Mouse (Mus musculus) c-Kit-positive CD71-negative TER-119-negative erythroid progenitor cells, embryonic 14.5 days (primary cell): ENCODE results near the gene Kcnma1.

Experiments
- DNase-seq: peaks from one replicate; pipeline ENCODE4 v3.0.0-alpha.2; 2013; ENCODE audit warnings: low read depth

The Kcnma1 gene

DNA sequence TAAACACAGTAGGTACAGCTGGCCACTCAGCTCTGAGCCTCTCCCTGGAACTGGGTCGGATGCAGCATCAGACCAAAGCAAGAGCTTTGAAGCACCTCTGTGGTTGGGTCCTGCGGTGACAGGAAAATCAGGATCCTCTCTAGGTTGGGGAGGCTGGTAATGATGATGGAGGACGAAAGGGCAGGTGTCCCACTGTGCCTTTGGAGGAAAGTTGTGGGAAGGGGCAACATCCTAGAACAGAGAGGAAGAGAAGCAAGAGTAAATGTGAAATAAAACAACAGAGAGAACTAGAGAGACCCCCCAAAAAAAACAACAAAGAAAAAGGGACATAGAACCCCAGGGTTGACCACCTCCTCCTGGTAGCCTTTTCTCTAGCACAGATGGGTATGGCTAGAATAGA is at the start of gene Kcnma1:
TSS of gene Kcnma1 (minus strand) at position 101 of the 400 bp plus-strand sequence.
- DNase-seq = no peak

DNA sequence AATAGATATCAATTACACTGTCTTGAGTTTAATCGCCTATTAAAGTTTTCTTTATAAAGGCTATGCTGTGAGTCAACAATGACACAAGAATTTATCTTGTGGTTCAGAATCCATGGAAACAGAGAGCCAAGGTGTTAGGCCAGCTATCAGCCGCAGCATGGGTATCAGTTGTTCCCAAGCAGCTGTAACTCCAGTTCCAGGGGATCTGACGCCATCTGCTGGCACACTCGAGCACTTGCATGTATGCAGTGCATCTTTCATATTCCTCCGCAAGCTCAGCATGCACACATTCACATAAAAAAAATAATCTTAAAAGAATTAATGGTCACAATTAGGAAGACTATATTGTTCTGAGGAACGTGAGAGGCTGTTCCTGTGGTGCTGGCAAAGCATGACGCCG is 45.5 kb upstream of the Kcnma1 start:
- DNase-seq = no peak

DNA sequence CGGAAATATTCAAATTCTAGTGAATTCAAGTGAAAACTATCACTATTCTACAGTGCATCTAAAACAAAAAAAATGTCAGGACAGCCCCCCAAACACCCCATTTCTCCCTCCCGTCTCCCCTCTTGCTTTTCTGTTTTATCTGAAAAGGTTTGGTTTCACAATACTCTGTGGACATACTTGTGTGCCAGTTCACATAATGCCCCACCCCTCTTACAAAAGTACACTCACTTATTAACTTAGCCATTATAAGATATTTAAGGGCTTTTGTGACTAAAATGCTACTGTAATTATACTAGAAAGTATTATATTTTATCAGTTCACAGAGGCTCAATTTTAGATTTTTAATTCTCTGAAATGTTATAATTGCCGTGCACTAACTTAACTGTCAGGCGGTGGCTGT is 45.0 kb upstream of the Kcnma1 start:
- DNase-seq = no peak

DNA sequence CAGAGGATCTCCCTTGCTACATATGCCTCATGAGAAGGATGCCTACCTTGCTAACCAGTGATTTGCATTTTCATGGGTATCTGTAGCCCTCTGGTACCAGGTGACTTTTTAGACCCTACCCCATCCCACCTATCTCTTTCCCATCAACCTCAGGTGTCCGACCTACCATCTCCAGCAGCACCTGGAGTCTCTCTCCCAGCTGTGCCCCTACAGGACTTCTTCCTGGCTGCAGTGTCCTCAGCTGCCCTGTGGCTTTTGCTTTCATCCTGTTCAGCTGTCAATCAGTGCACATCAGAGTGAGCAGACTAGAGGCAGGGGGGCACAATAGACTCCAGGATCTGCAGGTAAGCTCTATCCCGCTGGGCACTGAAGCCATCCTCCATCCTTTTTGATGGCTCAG is 37.5 kb upstream of the Kcnma1 start:
- no peak for DNase-seq

DNA sequence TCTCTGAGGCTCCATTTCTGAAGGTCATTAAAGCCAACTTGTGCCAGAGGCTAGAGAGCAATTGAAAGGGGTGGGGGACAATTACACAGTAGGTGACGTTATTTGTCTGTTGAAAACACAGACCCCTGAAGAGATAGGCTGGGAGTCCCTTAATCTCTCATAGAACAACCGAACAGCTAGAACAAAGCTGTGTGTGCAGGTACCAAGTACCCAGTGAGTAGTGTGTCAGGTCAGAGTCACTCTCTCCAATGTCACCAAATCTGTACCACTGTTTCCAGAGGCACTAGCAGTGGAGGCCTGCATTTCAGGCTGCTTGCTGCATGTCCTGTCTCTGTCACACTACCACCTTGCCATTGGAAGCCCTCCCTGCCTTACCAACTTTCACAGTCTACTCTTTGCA is 22.3 kb upstream of the Kcnma1 start:
- DNase-seq = no peak

DNA sequence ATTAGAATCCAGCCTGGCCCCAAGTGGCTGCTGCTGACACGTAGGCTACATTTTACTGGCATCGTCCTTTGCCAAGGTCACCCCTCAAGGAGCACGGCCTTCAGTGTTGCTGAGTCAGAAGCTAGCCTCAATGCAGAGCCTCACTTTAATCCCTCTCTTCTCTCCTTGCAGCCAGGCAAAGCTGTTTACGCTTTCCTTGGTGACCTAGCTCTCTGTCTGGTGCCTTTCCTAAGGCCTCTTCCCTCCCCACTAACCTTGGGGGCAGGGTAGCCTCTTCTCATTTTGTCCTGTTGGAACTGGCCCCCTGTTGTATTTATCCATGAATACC is 21.9 kb upstream of the Kcnma1 start:
- no peak for DNase-seq

DNA sequence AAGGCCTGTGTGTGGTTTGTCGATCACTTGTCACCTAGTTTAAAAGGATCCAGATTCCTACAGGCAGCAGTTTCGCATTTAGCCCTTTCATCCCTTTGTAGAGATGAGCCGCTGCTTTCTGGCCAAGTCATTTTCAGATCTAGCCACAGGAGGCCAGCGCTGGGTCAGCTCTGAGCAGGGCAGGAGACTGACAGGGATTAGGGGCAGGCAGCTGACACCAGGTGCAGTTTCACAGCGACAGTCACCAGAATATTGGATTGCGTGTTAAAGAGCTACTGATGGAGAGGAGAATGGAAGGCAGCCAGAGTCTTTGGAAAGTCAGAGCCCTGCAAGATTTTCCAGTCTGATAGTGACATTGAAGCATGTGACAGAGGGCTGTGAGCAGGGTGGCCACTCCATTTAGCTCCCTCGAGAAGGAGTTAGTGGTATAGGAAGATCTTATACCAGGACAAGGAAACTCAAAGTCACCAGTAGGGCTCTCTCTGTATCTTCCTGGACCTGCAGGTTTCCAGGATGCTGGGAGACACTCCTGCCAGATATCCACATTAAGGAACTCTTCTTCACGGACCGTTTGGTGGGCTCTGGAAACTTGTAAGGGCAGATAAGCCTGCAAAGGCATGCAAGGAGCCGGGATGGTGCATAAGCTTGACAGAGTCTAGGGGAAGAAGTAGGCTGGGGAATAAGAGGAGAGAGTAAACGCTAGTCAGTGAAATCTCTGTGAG is 21.4 kb upstream of the Kcnma1 start:
- no peak for DNase-seq

DNA sequence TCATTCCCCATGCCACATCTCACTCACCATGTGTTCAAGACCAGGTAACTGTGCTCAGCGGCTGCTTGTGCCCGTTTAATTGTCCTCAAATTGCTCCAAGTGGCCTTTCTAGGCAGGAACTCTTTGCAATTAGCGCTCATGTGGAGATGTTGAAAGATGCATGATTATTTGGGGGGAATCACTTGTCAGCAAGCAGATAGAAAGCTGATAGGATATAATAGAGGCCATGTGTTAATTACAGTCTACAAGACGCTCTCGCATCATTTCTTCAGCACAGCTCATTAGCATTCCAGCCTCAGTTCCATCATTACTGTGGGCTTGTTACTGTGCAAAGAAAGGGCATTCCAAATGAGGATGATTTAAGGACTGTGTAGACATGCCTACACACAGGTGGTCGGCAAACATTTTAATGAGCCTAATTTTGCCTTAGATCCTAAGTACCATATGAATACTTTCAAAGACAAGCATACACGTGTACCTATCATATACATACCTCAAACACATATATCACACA is 18.6 kb upstream of the Kcnma1 start:
- DNase-seq = no peak

DNA sequence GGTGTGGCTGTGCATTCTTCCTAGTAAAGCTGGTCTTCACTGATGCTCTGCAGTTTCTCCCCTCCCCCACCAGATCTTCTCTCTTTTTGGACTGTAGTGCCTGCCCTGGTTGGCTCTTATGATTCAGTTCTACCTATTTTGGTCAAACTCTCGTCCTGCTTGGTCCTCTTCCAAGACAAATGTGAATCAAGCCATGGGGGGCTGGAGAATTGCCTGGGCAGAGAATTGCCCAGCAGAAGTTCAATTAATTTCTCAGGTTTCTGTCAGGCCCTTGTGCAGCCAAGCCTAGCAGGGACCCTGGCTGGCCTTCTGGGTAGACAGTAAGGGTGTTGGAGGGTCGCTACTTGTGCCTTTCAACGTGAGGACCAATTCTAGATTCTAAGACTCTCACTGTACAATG is 17.9 kb upstream of the Kcnma1 start:
- no peak for DNase-seq

DNA sequence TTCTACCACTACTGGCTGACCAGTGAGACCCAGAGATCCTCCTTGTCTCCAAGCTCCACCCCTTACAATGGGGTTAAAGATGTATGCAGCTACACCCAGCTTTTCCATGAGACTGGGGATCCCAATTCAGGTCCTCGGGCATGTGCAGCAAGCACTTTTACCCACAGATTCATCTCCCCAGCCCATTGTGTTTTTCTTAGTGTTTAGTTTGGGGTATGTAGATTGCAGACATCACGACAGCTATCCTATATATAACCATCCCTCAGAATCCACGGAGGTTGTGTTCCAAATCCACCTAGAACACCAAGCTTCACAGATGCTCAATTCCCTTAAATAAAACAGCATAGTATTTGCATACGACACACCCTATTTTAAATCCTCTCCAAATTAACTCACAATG is 6.4 kb upstream of the Kcnma1 start:
- DNase-seq = no peak

DNA sequence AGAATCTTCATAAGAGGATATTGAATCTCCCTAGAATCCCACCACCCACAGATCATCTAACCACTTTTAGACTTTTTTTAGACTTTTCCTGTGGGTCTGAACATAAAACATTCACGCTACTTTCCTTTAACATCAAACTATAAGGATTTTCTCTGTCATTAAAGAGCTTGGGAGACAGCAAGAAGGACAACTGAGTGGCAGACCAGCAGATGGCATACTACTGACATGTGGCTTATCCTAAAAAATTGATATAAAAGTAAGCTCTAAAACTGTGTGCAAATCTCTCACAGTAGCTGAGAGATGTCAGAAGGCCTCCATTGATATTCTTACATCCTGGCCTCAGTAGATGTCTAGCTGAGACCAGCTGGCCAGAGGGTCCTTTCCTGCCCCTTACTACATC is 4.3 kb downstream of the Kcnma1 start:
- no peak for DNase-seq

DNA sequence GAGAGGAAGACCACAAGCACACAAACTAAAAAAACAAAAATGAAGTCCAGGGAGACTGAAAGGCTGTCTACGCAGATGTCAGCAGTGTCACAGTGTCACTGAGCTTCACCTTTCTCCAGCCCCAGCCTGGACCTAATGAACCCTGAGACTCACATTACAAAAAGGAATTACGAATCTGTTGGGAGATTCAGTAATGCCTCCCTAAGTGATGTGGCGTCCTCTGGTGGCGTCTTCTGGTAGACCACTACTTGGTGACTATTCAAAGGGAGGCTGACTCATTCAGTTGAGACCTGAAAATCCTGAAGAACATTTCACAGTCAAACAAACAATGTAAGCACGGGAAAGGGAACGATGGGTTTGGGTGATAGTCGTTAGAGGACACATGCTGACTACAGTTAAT is 6.0 kb downstream of the Kcnma1 start:
- DNase-seq = peak; percentile 22

DNA sequence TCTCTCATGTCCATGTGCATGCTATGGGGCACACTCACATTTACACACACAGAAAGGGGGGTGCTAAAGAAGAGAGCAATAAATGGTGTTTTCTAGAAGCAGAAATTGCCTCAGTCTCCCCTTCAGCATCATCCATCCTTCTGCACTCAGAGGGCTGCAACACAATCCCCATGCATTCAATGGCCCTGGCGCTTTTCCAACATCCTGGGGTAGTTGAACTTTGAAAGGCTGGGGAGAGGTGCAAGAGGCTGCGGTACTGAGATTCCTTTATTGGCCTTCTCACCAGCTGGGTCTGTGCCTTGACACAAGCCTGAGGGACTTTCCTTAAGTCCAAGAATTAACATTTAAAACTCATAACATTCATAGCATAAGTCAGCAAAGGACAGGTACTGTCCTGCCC is 8.0 kb downstream of the Kcnma1 start:
- DNase-seq = no peak

DNA sequence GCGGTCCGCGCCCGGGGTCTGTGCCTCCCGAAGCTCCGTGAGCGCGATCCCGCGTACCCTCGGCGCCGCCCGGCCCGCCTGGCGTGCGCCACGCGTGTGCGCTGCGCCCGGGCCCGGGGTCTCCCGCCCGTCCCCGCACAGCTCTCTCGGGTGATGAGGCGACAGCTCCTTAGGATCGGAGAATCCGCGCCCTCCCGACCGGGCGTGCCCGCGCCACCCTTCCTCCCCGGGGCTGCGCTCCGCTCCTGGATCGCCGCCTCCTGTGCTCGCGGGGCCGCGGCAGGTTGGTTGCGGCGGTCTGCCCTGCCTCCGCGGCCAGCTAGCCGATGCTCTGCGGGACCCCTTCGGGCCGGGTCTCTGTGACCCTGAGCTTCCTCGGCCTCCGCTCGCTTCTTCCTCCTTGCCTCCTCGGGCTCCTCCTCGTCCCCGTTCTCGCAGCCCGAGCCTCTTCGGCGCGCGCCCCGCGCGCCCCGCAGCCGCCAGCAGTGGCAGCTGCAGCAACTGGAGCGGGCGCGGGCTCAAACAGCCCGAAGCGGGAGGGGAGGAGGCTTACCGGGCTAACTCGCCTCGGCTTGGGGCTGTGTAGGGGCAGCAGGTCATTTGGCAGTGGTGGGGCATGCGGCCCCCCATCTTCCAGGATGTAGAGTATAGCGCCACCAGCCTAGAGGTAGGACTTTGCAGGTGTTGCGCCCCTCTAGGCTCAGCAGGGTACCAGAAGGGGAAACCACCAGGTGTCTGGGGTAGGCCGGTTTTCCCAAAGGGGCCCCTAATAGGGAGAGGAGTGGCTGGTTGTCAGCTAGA is 9.6 kb downstream of the Kcnma1 start:
- DNase-seq = no peak

DNA sequence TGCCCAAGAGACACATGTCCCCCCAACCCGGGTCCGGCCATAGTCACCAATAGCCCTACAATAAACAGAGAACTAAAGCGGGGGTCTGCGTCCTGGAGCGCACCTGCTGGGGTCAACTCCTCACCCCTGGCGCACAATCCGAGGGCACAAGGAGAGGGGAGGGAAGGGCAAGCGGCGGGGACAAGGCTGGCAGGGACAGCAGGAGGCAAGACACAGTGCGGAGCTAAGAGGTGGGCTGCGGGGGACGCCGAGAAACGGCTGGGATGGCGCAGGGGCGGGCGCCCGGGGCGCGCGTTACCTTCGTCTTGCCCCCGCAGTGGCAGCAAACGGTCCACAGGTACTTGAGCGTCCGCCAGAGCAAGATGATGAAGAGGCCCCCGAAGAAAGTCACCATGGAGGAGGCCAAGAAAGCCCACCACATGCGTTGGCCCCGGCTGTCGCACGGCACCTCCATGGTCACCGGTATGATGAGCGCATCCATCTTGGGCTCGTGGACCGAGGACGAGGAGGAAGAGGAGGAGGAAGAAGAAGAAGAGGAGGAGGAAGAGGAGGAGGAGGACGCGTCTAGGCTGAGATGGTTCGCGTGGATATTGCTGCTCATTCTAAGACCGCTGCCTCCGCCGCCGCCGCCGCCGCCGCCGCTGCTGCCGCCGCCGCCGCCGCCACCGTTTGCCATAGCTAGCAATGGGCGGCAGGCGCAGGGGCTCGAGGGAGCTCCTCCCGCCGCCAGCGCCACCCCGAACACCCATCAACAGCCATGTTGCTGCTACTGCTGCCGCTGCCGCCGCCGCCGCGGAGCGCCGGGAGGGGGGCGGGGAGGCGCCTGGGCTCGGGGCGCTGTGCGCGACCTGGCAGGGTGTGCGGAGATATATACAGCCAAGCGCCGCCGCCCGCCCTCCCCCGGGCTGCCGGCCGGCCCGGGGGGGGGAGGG is 10.6 kb downstream of the Kcnma1 start:
- no peak for DNase-seq

DNA sequence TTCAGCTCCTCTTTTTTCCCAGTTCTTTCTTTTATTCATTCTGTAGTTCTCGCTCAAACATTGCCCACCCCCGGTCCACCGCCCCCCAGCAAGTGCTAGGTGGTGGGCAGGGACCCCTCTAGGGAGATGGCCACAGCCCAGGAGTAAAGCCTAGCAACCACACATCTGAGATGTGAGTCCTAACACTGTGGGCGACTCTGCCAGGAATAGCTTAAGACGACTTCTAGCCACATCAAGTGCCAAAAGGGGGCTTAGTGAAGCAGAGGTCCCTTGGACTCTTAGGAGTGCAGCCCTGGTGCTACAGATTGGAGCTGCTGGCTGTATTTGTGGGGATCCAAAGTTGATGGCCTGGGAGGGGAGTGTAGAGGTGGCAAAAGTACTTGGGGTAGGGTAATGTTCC is 11.6 kb downstream of the Kcnma1 start:
- no peak for DNase-seq

DNA sequence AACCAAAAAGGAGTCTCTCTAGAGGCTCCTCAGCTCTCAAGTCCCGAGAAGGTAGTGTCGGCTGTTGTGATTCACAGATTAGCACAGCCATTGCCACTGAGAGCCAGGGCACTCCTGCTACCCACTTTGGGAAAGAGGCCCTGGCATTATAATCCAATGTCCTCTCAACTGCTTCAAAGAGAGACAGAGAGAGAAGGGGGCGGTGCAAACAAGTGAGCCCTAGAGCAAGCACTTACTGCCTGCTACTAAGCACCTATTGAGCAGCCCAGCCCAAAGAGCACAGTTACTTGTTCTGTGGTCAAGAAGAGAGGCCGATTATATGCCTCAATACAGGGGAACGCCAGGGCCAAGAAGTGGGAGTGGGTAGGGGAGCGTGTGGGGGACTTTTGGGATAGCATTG is 16.4 kb downstream of the Kcnma1 start:
- DNase-seq = no peak

DNA sequence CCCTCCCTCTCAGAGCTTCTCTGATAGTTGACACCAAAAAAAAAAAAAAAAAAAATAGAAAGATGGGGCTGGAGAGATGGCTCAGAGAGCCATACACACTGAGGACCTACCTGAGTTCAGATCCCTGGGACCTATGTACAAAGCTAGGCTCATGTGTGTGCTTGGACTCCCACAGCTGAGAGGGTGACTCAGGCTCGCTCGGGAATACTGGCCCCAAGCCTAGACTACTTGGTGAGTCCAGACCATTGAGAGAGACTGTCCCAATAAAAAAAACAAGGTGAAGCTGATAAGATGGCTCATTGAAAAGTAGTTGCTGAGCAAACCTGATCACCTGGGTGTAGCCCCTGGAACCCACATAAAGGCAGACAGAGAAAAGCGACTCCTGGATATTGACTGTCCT is 18.5 kb downstream of the Kcnma1 start:
- DNase-seq = no peak

DNA sequence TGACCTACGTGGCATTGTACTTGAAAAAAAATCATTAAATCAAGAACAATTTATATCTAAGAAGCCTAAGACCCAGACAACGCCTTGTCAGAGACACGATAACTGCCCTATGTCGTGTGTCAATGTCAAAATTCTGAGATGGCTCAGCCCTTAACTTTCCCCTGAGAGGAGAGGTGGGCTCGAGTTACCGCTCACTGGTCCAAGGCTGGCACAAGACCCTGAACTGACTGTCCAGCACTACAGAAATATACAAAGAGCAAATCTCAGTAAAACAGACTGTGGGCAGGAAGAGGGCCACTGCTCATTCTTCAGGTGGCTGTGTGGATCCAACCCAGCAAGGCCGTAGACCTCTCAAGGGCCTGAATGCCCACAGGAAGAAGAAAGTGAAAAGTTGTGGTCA is 23.4 kb downstream of the Kcnma1 start:
- DNase-seq = no peak

DNA sequence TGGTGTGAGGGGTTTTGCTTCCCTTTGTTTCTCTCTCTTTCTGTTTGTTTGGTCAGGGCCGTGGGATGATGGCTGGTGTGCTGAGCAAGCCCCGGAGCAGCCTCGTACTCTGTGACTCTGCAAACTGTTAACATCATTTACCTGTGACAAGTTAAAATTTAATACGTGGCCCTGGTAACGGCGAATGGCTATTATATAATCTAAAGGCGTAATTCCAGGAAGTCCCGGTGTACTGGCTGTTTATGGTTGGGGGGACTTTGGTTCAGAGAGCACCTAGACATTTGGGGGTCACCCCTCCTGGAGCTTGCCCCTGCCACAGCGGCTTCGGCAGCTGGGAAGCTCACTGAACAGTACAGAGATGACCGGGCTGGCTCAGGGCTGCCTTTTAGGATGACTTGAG is 24.6 kb downstream of the Kcnma1 start:
- DNase-seq = no peak

DNA sequence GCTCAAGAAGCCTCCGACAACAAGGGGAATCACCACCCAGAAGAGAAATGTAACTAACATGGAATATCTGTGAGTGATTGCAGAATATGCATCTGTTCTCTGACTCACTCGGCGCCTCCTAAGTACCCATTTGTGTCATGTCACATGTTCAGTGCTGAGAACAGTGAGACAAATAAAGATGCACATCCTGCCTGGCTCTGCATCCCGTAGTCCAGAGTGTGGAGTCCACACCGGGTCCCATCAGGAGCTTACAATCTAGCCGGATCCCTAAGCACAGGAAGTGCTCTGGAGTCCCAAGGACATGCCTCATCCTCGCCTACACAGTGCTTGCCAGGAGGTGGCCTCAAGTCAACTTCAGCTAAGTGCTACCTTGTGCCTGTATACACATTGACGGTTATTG is 32.1 kb downstream of the Kcnma1 start:
- no peak for DNase-seq

DNA sequence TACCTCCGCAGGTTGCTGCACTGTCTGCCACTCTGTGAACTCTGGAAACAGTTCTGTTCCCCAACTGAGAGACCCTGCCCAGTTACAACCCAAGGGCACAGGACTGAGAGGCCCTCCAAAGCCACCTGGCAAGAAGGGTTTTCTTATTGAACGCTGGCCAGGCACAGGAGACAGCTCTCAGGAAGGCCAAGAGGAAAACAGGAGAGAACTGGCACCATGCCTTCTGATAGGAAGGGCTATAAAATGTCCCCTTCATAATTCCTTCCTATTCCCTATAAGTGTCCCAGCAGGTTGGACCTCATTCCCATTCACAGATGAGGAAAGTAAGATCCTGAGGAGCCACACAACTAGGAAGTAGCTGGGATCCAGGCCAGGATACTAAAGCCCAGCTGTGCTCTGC is 39.6 kb downstream of the Kcnma1 start:
- DNase-seq = no peak

DNA sequence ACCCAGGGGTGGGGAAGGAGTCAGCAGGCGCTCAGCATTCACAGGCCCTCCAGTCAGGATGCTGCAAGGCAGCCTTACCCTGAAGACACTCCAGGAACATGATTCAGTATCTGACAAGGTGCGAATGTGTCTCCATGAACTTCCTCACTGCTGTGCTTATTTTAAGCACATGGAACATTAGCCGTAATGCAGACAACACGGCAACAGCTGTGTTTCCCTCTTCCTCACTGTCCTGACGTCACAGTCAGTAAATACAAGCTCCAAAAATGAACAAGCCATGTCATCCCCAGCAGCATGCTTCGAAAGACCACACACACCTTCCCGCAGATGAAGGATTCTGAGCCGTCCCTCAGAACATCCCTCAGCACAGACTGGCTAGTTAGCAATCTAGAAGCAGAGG is 47.8 kb downstream of the Kcnma1 start:
- DNase-seq = no peak
